In genomic region chr6:94592243-94592642, GRCm38 (mm10) we compare ENCODE assay signal across 8 mouse cellular contexts.
A peak's percentile ranks its signal among the peaks of the same experiment; 100 is the strongest.
DNase-seq lines count a peak whose midpoint lies in the region; ATAC-seq lines count a peak whose summit lies in the region.

No protein-coding gene starts in this region.

- peaks cover 14% of the 10 kb centered on the region for H3K4me1 ChIP-seq in midbrain, embryonic 10.5 days
- peaks cover 8% of the 10 kb centered on the region for H3K4me1 ChIP-seq in midbrain, embryonic 16.5 days (ENCODE audit: control insufficient read depth, insufficient read depth, low read length)
- peaks cover 31% of the 10 kb centered on the region for H3K4me1 ChIP-seq in forebrain, embryonic 15.5 days
- H3K4me1 ChIP-seq in hindbrain, embryonic 16.5 days (ENCODE audit: control insufficient read depth, insufficient read depth, low read depth, low read length), result peaks cover 4% of the 10 kb centered on the region; the same call in 1 of the 2 replicates
- peaks cover 10% of the 10 kb centered on the region; the same call in 1 of the 2 replicates for H3K4me1 ChIP-seq in stomach, embryonic 16.5 days (ENCODE audit: control insufficient read depth, insufficient read depth, low read length)

- H3K27ac ChIP-seq in midbrain, embryonic 10.5 days (replicated peaks), result no peak overlapping the region
- H3K27ac ChIP-seq in midbrain, embryonic 16.5 days (ENCODE audit: low read length), result no peak overlapping the region
- H3K27ac ChIP-seq in forebrain, embryonic 15.5 days (replicated peaks), result peak overlapping the region; percentile 23
- H3K27ac ChIP-seq in hindbrain, embryonic 16.5 days (ENCODE audit: low read depth, low read length), result no peak overlapping the region
- H3K27ac ChIP-seq in stomach, embryonic 16.5 days (ENCODE audit: low read length), result no peak overlapping the region

- no peak overlapping the region for H3K9ac ChIP-seq in midbrain, embryonic 16.5 days (ENCODE audit: low read depth, low read length)
- no peak overlapping the region for H3K9ac ChIP-seq in forebrain, embryonic 15.5 days (replicated peaks)
- H3K9ac ChIP-seq in hindbrain, embryonic 16.5 days (ENCODE audit: low read depth, low read length), result no peak overlapping the region
- no peak overlapping the region for H3K9ac ChIP-seq in stomach, embryonic 16.5 days (ENCODE audit: low read length)

- no peak overlapping the region for H3K4me3 ChIP-seq in midbrain, embryonic 10.5 days
- H3K4me3 ChIP-seq in midbrain, embryonic 16.5 days (ENCODE audit: low read depth, low read length), result no peak overlapping the region
- H3K4me3 ChIP-seq in forebrain, embryonic 15.5 days, result no peak overlapping the region
- no peak overlapping the region for H3K4me3 ChIP-seq in hindbrain, embryonic 16.5 days (ENCODE audit: low read length)
- no peak overlapping the region for H3K4me3 ChIP-seq in stomach, embryonic 16.5 days (replicated peaks; ENCODE audit: low read length)

- no peak overlapping the region for H3K4me2 ChIP-seq in midbrain, embryonic 16.5 days (ENCODE audit: low read length)
- H3K4me2 ChIP-seq in forebrain, embryonic 15.5 days (replicated peaks), result no peak overlapping the region
- no peak overlapping the region for H3K4me2 ChIP-seq in hindbrain, embryonic 16.5 days (ENCODE audit: low read length)
- no peak overlapping the region for H3K4me2 ChIP-seq in stomach, embryonic 16.5 days (ENCODE audit: low read depth, low read length)

- 60% methylated on average over 8 of the region's 8 CpGs for WGBS in midbrain, embryonic 10.5 days
- 33% methylated on average over 8 of the region's 8 CpGs for WGBS in midbrain, embryonic 16.5 days
- WGBS in forebrain, embryonic 15.5 days, result 19% methylated on average over 8 of the region's 8 CpGs
- WGBS in hindbrain, embryonic 16.5 days, result 40% methylated on average over 8 of the region's 8 CpGs
- 7% methylated on average over 8 of the region's 8 CpGs for whole genome bisulfite sequencing in stomach, embryonic 16.5 days

- ATAC-seq in midbrain, embryonic 16.5 days, result no peak
- ATAC-seq in forebrain, embryonic 15.5 days (replicated peaks), result no peak
- ATAC-seq in hindbrain, embryonic 16.5 days, result 0 out of 2 replicates have a peak, but pooled peaks have one; percentile 37
- peak; percentile 59; the same call in 1 of the 2 replicates for ATAC-seq in stomach, embryonic 16.5 days (ENCODE audit: insufficient read depth, low FRiP score)

- H3K36me3 ChIP-seq in midbrain, embryonic 10.5 days, result no peaks in the 10 kb centered on the region
- no peaks in the 10 kb centered on the region for H3K36me3 ChIP-seq in midbrain, embryonic 16.5 days (ENCODE audit: control insufficient read depth, insufficient read depth, low read length)
- no peaks in the 10 kb centered on the region for H3K36me3 ChIP-seq in forebrain, embryonic 15.5 days
- H3K36me3 ChIP-seq in hindbrain, embryonic 16.5 days (ENCODE audit: control insufficient read depth, insufficient read depth, low read length), result no peaks in the 10 kb centered on the region
- H3K36me3 ChIP-seq in stomach, embryonic 16.5 days (ENCODE audit: control insufficient read depth, insufficient read depth, low read length), result no peaks in the 10 kb centered on the region

- no peaks in the 10 kb centered on the region for H3K27me3 ChIP-seq in midbrain, embryonic 10.5 days (ENCODE audit: low read depth, poor library complexity, severe bottlenecking)
- H3K27me3 ChIP-seq in midbrain, embryonic 16.5 days (ENCODE audit: control insufficient read depth, insufficient read depth, low read depth, low read length), result no peaks in the 10 kb centered on the region
- H3K27me3 ChIP-seq in forebrain, embryonic 15.5 days, result no peaks in the 10 kb centered on the region
- H3K27me3 ChIP-seq in hindbrain, embryonic 16.5 days (replicated peaks; ENCODE audit: control insufficient read depth, insufficient read depth, low read length), result no peaks in the 10 kb centered on the region
- H3K27me3 ChIP-seq in stomach, embryonic 16.5 days (ENCODE audit: control insufficient read depth, insufficient read depth, low read length), result no peaks in the 10 kb centered on the region

- peak; percentile 13 for DNase-seq in midbrain, embryonic 10.5 days (ENCODE audit: low spot score)
- DNase-seq in urinary bladder, adult 18-20 months (ENCODE audit: low spot score in 2 of 2), result no peak
- no peak for DNase-seq in cerebellum, postnatal 36 days
- DNase-seq in cerebellum, adult 9-11 months, result no peak

- no peaks in the 10 kb centered on the region for H3K9me3 ChIP-seq in midbrain, embryonic 10.5 days (replicated peaks)
- no peaks in the 10 kb centered on the region for H3K9me3 ChIP-seq in midbrain, embryonic 16.5 days (replicated peaks; ENCODE audit: control insufficient read depth, low read length, poor library complexity, severe bottlenecking)
- H3K9me3 ChIP-seq in forebrain, embryonic 15.5 days, result no peaks in the 10 kb centered on the region
- H3K9me3 ChIP-seq in hindbrain, embryonic 16.5 days (ENCODE audit: control insufficient read depth, low read length), result no peaks in the 10 kb centered on the region
- H3K9me3 ChIP-seq in stomach, embryonic 16.5 days (replicated peaks; ENCODE audit: control insufficient read depth, low read length), result 0 out of 2 replicates have a peak, but pooled peaks cover 3% of the 10 kb centered on the region

Comparison
In these comparisons a context has a peak if more than half of its experiments do, and no peak if none do; other contexts are left out.
1. ATAC-seq: peak in hindbrain, embryonic 16.5 days (single experiment) and stomach, embryonic 16.5 days (single experiment); none in midbrain, embryonic 16.5 days (single experiment) and forebrain, embryonic 15.5 days (single experiment).